Mouse (Mus musculus): ENCODE results near the gene Glipr1l3. TPM values are rescaled to one million over a fixed set of nuclear protein-coding genes. Genes with fewer than 3 reads are reported as not detected.
"Not testable (repeated sequence)": the region's sequence is repeated elsewhere in the genome, so short reads cannot be mapped to it uniquely, and the experiment has no call there.

Gene Glipr1l3
- polyA plus RNA-seq, 1 experiment from 2014 or later, result not detected

DNA sequence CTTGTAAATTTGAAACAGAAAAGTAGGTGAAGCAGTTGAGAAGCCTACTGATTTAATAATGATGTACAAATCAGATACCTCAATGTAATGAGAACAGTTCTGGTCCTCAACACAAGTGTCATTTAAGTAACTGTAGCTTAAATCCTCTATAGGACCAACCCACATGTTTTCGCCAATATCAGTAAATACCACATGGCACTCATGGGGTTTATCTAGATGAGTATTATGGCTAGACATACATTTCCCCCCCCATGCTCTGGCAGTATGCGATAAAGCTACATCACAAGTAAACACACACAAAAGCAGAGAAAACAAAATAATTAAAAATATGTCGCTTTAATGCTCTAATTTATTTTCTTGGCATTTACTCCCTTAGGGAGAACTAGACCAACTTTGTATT lies 27.9 kb downstream of the Glipr1l3 start:
- Histone ChIP-seq H3K36me3 (ENCODE audit: control insufficient read depth, insufficient read depth, low read length) (no peaks in the 10 kb centered on the region), H3K4me1 (ENCODE audit: control insufficient read depth, insufficient read depth, low read length) (no peaks in the 10 kb centered on the region), H3K9ac (ENCODE audit: low read depth, low read length) (no peak overlapping the region), H3K4me2 (replicated peaks; ENCODE audit: low read depth, low read length) (no peak overlapping the region), H3K27ac (ENCODE audit: low read depth, low read length) (no peak overlapping the region), H3K4me3 (ENCODE audit: low read length) (no peak overlapping the region), H3K27me3 (ENCODE audit: control insufficient read depth, insufficient read depth, low read length) (no peaks in the 10 kb centered on the region), H3K9me3 (ENCODE audit: control insufficient read depth, low read length) (no peaks in the 10 kb centered on the region)
- no peak for ATAC-seq (ENCODE audit: low FRiP score, low TSS enrichment)
- 87% methylated on average over 3 of the region's 3 CpGs for WGBS

GRCm38 (mm10) chr10:112127682-112128230 lies 32.4 kb downstream of the Glipr1l3 start:
- H3K9me3 ChIP-seq (ENCODE audit: control insufficient read depth, low read length); H3K27ac ChIP-seq (ENCODE audit: low read depth, low read length); ATAC-seq (ENCODE audit: low FRiP score, low TSS enrichment); H3K36me3 ChIP-seq (ENCODE audit: control insufficient read depth, insufficient read depth, low read length); H3K4me3 ChIP-seq (ENCODE audit: low read length); H3K9ac ChIP-seq (ENCODE audit: low read depth, low read length); H3K4me1 ChIP-seq (ENCODE audit: control insufficient read depth, insufficient read depth, low read length); H3K4me2 ChIP-seq (replicated peaks; ENCODE audit: low read depth, low read length); H3K27me3 ChIP-seq (ENCODE audit: control insufficient read depth, insufficient read depth, low read length): not testable (repeated sequence)
- WGBS, result 77% methylated on average over 6 of the region's 6 CpGs

- H3K36me3 ChIP-seq (ENCODE audit: control insufficient read depth, insufficient read depth, low read length); H3K9me3 ChIP-seq (ENCODE audit: control insufficient read depth, low read length); H3K4me3 ChIP-seq (ENCODE audit: low read length); H3K27ac ChIP-seq (ENCODE audit: low read depth, low read length); H3K27me3 ChIP-seq (ENCODE audit: control insufficient read depth, insufficient read depth, low read length); H3K4me1 ChIP-seq (ENCODE audit: control insufficient read depth, insufficient read depth, low read length); H3K9ac ChIP-seq (ENCODE audit: low read depth, low read length); H3K4me2 ChIP-seq (replicated peaks; ENCODE audit: low read depth, low read length): not testable (repeated sequence)
- peak; percentile 78 for ATAC-seq (ENCODE audit: low FRiP score, low TSS enrichment)
- WGBS, result 32% methylated on average over 2 of the region's 2 CpGs
Observed at GRCm38 (mm10) chr10:112125090-112125489, 35.0 kb downstream of the Glipr1l3 start.

- Histone ChIP-seq H3K36me3 (ENCODE audit: control insufficient read depth, insufficient read depth, low read length) (no peaks in the 10 kb centered on the region), H3K9me3 (ENCODE audit: control insufficient read depth, low read length) (no peaks in the 10 kb centered on the region), H3K4me1 (ENCODE audit: control insufficient read depth, insufficient read depth, low read length) (no peaks in the 10 kb centered on the region), H3K27me3 (ENCODE audit: control insufficient read depth, insufficient read depth, low read length) (no peaks in the 10 kb centered on the region), H3K9ac (ENCODE audit: low read depth, low read length) (no peak overlapping the region), H3K27ac (ENCODE audit: low read depth, low read length) (no peak overlapping the region), H3K4me2 (replicated peaks; ENCODE audit: low read depth, low read length) (no peak overlapping the region), H3K4me3 (ENCODE audit: low read length) (no peak overlapping the region)
- no peak for ATAC-seq (ENCODE audit: low FRiP score, low TSS enrichment)
- 95% methylated on average over 7 of the region's 7 CpGs for WGBS
Observed at GRCm38 (mm10) chr10:112110401-112110800, 49.7 kb downstream of the Glipr1l3 start.

DNA sequence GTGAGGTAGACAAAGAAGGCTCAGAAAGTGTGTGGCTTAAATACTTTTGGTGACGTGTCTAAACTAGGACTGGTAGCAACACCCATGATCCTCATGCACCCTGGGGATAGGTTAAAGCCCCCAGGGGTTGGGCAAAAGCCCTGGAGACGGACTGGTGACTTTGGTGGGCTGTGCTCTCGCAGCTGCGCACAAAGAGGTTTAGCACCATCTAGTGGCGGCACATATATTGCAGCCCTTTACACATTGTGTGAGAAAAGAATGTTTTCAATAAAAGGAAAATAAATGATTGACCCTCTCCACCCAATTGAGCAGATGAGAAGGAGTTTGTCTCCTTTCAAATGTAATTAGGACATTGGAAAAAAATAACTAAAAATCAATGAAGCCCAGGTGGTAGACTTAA lies 54.3 kb downstream of the Glipr1l3 start:
- H3K27ac ChIP-seq (ENCODE audit: low read depth, low read length); H3K4me2 ChIP-seq (replicated peaks; ENCODE audit: low read depth, low read length); H3K9me3 ChIP-seq (ENCODE audit: control insufficient read depth, low read length); H3K27me3 ChIP-seq (ENCODE audit: control insufficient read depth, insufficient read depth, low read length); H3K4me3 ChIP-seq (ENCODE audit: low read length); ATAC-seq (ENCODE audit: low FRiP score, low TSS enrichment); H3K4me1 ChIP-seq (ENCODE audit: control insufficient read depth, insufficient read depth, low read length); H3K9ac ChIP-seq (ENCODE audit: low read depth, low read length); H3K36me3 ChIP-seq (ENCODE audit: control insufficient read depth, insufficient read depth, low read length): not testable (repeated sequence)
- WGBS, result 6% methylated on average over 5 of the region's 5 CpGs

Other genes with a start within 250 kb of the Glipr1l3 start
- gene Krr1, start 187.7 kb downstream of the Glipr1l3 start, polyA plus RNA-seq (2014; fragmentation: Nextera tagmentation; extraction: Ambion mirVana), result 51.7 and 64.1 TPM in 2 replicates
- 0.99 and 1.3 TPM in 2 replicates for gene Glipr1, start 157.7 kb downstream of the Glipr1l3 start, polyA plus RNA-seq (2014; fragmentation: Nextera tagmentation; extraction: Ambion mirVana)
- not detected in 2 replicates for gene Glipr1l1, start 100.1 kb downstream of the Glipr1l3 start, polyA plus RNA-seq (2014; fragmentation: Nextera tagmentation; extraction: Ambion mirVana)
- gene Glipr1l2, start 77.0 kb downstream of the Glipr1l3 start, polyA plus RNA-seq (2014; fragmentation: Nextera tagmentation; extraction: Ambion mirVana), result not detected in 2 replicates
- gene Caps2, start 3.3 kb upstream of the Glipr1l3 start, polyA plus RNA-seq (2014; fragmentation: Nextera tagmentation; extraction: Ambion mirVana), result 0.77 and 0.95 TPM in 2 replicates
- gene Kcnc2, start 110.8 kb upstream of the Glipr1l3 start, polyA plus RNA-seq (2014; fragmentation: Nextera tagmentation; extraction: Ambion mirVana), result 4.5 and 5.8 TPM in 2 replicates

Measured in kidney, embryonic 14.5 days (tissue).